Mouse (Mus musculus): ENCODE data around the gene Gm5478. TPM values are rescaled to one million over a fixed set of nuclear protein-coding genes. Genes with fewer than 3 reads are reported as not detected.
"Not testable (repeated sequence)": the region's sequence is repeated elsewhere in the genome, so short reads cannot be mapped to it uniquely, and the experiment has no call there.

Gm5478 gene
- polyA plus RNA-seq (2015; fragmentation: Nextera tagmentation; extraction: Ambion mirVana) = not detected in 2 replicates

DNA sequence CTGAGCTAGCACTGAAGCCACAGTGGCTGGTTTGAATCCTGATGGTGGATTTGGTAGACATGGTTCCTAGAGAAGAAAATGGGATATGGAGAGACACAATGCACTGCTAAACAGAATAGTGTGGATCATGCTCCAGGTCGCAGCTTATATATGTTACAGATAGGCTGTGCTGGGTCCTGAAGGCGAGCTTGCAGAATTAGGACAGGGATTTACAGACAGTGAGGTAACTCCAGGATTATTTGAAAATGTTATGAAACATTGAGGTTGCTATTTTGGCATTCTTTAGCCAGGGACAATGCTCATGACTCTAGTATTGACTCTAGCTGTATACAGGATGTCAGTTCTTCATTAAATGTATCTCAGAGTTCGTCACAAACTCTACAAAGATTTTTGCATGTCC lies at the start of gene Gm5478:
TSS of gene Gm5478 (minus strand) at position 101 of the 400 bp plus-strand sequence.
- no peak within 1 kb of the TSS for H3K27ac ChIP-seq (ENCODE audit: low read depth, low read length)
- no peak for TF ChIP-seq CTCF (IDR thresholded peaks at IDR 0.05; ENCODE audit: low read depth)
- no peaks in the 10 kb centered on the region for H3K36me3 ChIP-seq (ENCODE audit: control insufficient read depth, insufficient read depth)
- no peak within 1 kb of the TSS for H3K4me2 ChIP-seq (replicated peaks; ENCODE audit: low read depth)
- WGBS = 75% methylated on average over 3 of the region's 3 CpGs
- H3K9me3 ChIP-seq (ENCODE audit: control insufficient read depth) = no peaks in the 10 kb centered on the region
- H3K27me3 ChIP-seq (replicated peaks; ENCODE audit: control insufficient read depth, insufficient read depth, low read length) = no peaks in the 10 kb centered on the region
- H3K4me1 ChIP-seq (replicated peaks; ENCODE audit: control insufficient read depth, insufficient read depth, low read length) = no peaks in the 10 kb centered on the region
- H3K4me3 ChIP-seq (ENCODE audit: low read depth, low read length) = no peak within 1 kb of the TSS
- no peak within 1 kb of the TSS for H3K9ac ChIP-seq (ENCODE audit: low read depth, low read length)
- no peak for ATAC-seq

DNA sequence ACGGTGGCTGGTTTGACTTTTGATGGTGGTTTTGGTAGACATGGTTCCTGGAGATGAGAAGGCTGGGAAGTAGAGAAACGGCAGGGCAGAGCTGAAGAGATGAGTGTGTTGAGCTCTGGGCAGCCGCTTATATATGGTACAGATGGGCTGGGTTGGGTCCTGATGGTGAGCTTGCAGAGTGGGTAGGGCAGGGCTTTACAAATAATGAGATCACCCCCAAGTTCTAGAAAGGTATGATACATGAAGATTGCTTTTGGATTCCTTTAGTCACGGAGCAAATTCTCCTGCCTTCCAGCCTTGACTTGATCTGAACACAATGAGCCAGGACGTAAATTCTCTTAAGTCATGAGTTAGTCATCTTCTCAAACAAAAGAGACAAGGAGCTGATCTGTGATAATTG lies 47.0 kb upstream of the Gm5478 start, which contains the start of gene Krt6a:
TSS of gene Krt6a (minus strand) at position 101 of the 400 bp plus-strand sequence.
- Histone ChIP-seq H3K4me2 (replicated peaks; ENCODE audit: low read depth) (no peak within 1 kb of the TSS), H3K4me3 (ENCODE audit: low read depth, low read length) (no peak within 1 kb of the TSS), H3K36me3 (ENCODE audit: control insufficient read depth, insufficient read depth) (no peaks in the 10 kb centered on the region), H3K4me1 (replicated peaks; ENCODE audit: control insufficient read depth, insufficient read depth, low read length) (no peaks in the 10 kb centered on the region), H3K27me3 (replicated peaks; ENCODE audit: control insufficient read depth, insufficient read depth, low read length) (no peaks in the 10 kb centered on the region), H3K27ac (ENCODE audit: low read depth, low read length) (no peak within 1 kb of the TSS), H3K9ac (ENCODE audit: low read depth, low read length) (no peak within 1 kb of the TSS), H3K9me3 (ENCODE audit: control insufficient read depth) (no peaks in the 10 kb centered on the region)
- TF ChIP-seq CTCF (IDR thresholded peaks at IDR 0.05; ENCODE audit: low read depth) = no peak
- WGBS = 69% methylated on average over 5 of the region's 5 CpGs
- no peak for ATAC-seq

DNA sequence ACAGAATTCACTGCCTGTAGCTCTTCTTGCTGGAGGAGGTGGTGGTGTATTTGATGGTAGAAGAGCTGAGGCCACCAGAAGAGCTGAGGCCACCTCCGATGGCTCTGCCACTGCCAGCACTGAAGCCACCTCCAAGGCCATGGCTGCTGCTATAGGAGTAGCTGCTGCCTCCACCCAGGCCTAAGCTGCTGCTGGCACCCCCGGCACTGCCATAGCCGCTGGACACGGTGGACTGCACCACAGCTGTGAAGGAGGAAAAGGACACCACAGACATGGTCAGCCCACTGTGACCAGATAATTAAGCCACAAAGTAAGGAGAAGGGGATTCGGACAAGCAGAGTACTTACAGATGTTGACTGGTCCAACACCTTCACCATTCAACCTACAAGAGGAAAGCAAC lies 43.3 kb upstream of the Gm5478 start:
- H3K9me3 ChIP-seq (ENCODE audit: control insufficient read depth); ATAC-seq; H3K36me3 ChIP-seq (ENCODE audit: control insufficient read depth, insufficient read depth); H3K4me2 ChIP-seq (replicated peaks; ENCODE audit: low read depth); H3K9ac ChIP-seq (ENCODE audit: low read depth, low read length); H3K27me3 ChIP-seq (replicated peaks; ENCODE audit: control insufficient read depth, insufficient read depth, low read length); H3K4me1 ChIP-seq (replicated peaks; ENCODE audit: control insufficient read depth, insufficient read depth, low read length); H3K4me3 ChIP-seq (ENCODE audit: low read depth, low read length); H3K27ac ChIP-seq (ENCODE audit: low read depth, low read length): not testable (repeated sequence)
- WGBS = 94% methylated on average over 5 of the region's 5 CpGs

DNA sequence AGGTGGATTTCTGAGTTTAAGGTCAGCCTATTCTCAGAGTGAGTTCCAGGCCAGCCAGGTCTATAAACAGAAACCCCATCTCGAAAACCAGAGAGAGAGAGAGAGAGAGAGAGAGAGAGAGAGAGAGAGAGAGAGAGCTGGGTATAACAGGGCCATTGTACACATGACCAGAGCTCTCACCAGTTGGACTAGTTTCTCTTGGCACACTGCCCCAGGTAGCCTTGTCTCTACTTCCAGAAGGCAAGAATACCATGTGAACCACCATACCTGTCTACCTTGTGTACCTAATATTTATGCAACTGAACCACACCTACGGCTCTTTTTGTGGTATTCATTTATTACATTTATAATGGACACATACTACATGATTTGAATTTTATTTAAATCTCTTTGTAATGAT lies 41.0 kb upstream of the Gm5478 start:
- no peak for TF ChIP-seq CTCF (IDR thresholded peaks at IDR 0.05; ENCODE audit: low read depth)
- Histone ChIP-seq H3K4me3 (ENCODE audit: low read depth, low read length) (no peak overlapping the region), H3K27me3 (replicated peaks; ENCODE audit: control insufficient read depth, insufficient read depth, low read length) (no peaks in the 10 kb centered on the region), H3K4me2 (replicated peaks; ENCODE audit: low read depth) (no peak overlapping the region), H3K27ac (ENCODE audit: low read depth, low read length) (no peak overlapping the region), H3K9me3 (ENCODE audit: control insufficient read depth) (no peaks in the 10 kb centered on the region), H3K36me3 (ENCODE audit: control insufficient read depth, insufficient read depth) (no peaks in the 10 kb centered on the region), H3K4me1 (replicated peaks; ENCODE audit: control insufficient read depth, insufficient read depth, low read length) (no peaks in the 10 kb centered on the region), H3K9ac (ENCODE audit: low read depth, low read length) (no peak overlapping the region)
- WGBS = 60% methylated on average over 2 of the region's 2 CpGs
- no peak for ATAC-seq

DNA sequence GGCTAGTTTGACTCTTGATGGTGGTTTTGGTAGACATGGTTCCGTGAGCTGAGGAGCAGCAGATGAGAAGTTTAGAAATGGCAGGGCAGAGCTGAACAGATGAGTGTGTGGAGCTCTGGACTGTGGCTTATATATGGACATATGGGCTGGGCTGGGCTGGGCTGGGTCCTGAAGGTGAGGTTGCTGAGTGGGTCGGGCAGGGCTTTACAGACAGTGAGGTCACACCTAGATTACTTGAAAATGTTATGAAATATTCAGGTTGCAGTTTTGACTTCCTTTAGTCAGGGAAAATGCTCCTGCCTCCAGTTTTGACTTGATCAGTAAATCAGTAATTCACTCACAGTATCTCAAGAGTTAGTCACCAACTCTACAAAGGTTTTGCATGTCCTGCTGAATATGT lies 33.0 kb upstream of the Gm5478 start, which contains the start of gene Krt6b:
TSS of gene Krt6b (minus strand) at position 101 of the 400 bp plus-strand sequence.
- WGBS = 75% methylated on average over 2 of the region's 2 CpGs
- ATAC-seq = no peak
- no peak within 1 kb of the TSS for H3K27ac ChIP-seq (ENCODE audit: low read depth, low read length)

DNA sequence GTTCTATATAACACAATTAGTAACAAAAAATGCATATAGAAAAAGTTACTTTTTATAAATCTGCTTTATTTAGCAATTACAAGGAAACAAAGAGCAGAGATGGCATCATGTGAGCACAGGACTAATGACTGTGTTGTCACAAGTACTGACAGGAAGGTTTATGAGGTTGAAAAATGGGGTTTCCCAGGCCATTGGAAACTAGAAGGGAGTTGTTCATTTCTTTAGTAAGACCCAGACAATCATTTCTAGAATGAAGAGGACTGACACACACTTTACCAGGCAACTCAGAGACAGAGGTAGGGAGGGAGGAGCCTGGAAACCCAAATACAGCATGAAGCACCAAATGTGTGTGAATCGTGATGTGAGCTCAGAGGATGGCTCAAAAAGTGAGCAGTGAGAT lies 28.8 kb upstream of the Gm5478 start:
- ATAC-seq = no peak
- Histone ChIP-seq H3K4me1 (replicated peaks; ENCODE audit: control insufficient read depth, insufficient read depth, low read length) (no peaks in the 10 kb centered on the region), H3K27me3 (replicated peaks; ENCODE audit: control insufficient read depth, insufficient read depth, low read length) (no peaks in the 10 kb centered on the region), H3K4me3 (ENCODE audit: low read depth, low read length) (no peak overlapping the region), H3K9ac (ENCODE audit: low read depth, low read length) (no peak overlapping the region), H3K36me3 (ENCODE audit: control insufficient read depth, insufficient read depth) (no peaks in the 10 kb centered on the region), H3K9me3 (ENCODE audit: control insufficient read depth) (no peaks in the 10 kb centered on the region), H3K27ac (ENCODE audit: low read depth, low read length) (no peak overlapping the region), H3K4me2 (replicated peaks; ENCODE audit: low read depth) (no peak overlapping the region)
- 97% methylated on average over 1 of the region's 1 CpGs for WGBS
- no peak for TF ChIP-seq CTCF (IDR thresholded peaks at IDR 0.05; ENCODE audit: low read depth)

More for the DNA sequence above, 33.0 kb upstream of the Gm5478 start, which contains the start of gene Krt6b:
- no peak within 1 kb of the TSS for H3K4me2 ChIP-seq (replicated peaks; ENCODE audit: low read depth)
- no peaks in the 10 kb centered on the region for H3K36me3 ChIP-seq (ENCODE audit: control insufficient read depth, insufficient read depth)
- H3K4me1 ChIP-seq (replicated peaks; ENCODE audit: control insufficient read depth, insufficient read depth, low read length) = no peaks in the 10 kb centered on the region
- H3K9me3 ChIP-seq (ENCODE audit: control insufficient read depth) = no peaks in the 10 kb centered on the region
- H3K9ac ChIP-seq (ENCODE audit: low read depth, low read length) = no peak within 1 kb of the TSS
- no peaks in the 10 kb centered on the region for H3K27me3 ChIP-seq (replicated peaks; ENCODE audit: control insufficient read depth, insufficient read depth, low read length)
- no peak within 1 kb of the TSS for H3K4me3 ChIP-seq (ENCODE audit: low read depth, low read length)
- no peak for TF ChIP-seq CTCF (IDR thresholded peaks at IDR 0.05; ENCODE audit: low read depth)

DNA sequence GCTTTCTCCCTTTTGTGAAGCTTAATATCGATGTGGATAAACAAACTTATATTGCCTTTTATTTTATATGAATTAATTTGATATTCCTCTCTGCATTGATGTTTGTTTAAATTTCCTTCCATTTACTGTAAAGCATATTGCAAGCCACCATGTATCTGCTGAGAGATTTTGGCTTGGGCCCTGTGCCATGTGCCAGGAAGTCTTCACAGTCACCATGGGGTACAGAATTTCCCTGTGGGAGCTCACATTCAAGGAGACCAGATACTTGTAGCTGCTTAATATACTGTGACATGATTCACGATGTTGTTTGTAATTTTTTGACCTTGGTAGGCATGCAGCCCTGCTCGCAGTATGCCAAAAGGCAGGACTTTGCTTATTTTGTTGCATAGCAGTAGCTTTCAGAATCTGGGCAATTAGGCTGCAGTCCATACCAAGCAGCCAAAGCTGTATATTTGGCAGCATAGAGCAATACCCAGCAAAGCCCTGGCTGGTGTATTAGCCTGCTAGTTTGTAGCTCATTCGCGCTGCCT lies 5.6 kb upstream of the Gm5478 start:
- H3K9ac ChIP-seq (ENCODE audit: low read depth, low read length) = no peak overlapping the region
- no peaks in the 10 kb centered on the region for H3K36me3 ChIP-seq (ENCODE audit: control insufficient read depth, insufficient read depth)
- H3K4me2 ChIP-seq (replicated peaks; ENCODE audit: low read depth) = no peak overlapping the region
- H3K4me3 ChIP-seq (ENCODE audit: low read depth, low read length) = no peak overlapping the region
- WGBS = 86% methylated on average over 5 of the region's 5 CpGs
- H3K27me3 ChIP-seq (replicated peaks; ENCODE audit: control insufficient read depth, insufficient read depth, low read length) = no peaks in the 10 kb centered on the region
- H3K9me3 ChIP-seq (ENCODE audit: control insufficient read depth) = no peaks in the 10 kb centered on the region
- TF ChIP-seq CTCF (IDR thresholded peaks at IDR 0.05; ENCODE audit: low read depth) = no peak
- H3K27ac ChIP-seq (ENCODE audit: low read depth, low read length) = no peak overlapping the region
- no peak for ATAC-seq
- H3K4me1 ChIP-seq (replicated peaks; ENCODE audit: control insufficient read depth, insufficient read depth, low read length) = no peaks in the 10 kb centered on the region

Measured in intestine, postnatal 0 days (tissue).